Mouse (Mus musculus) brain, adult 2 months (tissue): ENCODE data around the gene Tmsb15l.
"Not testable (repeated sequence)": the region's sequence is repeated elsewhere in the genome, so short reads cannot be mapped to it uniquely, and the experiment has no call there.

ENCODE experiments used
- DNase-seq: peaks from one replicate; pipeline ENCODE4 v3.0.0; 2011; ENCODE audit warnings: low read depth, low spot score

Gene Tmsb15l

GRCm38 (mm10) chrX:136976424-136977084, at the start of gene Tmsb15l, which contains the start of gene Tmsb15b1:
TSS of gene Tmsb15l (minus strand) at chrX:136976869.
TSS of gene Tmsb15b1 (minus strand) at chrX:136976874.
- peak; percentile 95 for DNase-seq

DNA sequence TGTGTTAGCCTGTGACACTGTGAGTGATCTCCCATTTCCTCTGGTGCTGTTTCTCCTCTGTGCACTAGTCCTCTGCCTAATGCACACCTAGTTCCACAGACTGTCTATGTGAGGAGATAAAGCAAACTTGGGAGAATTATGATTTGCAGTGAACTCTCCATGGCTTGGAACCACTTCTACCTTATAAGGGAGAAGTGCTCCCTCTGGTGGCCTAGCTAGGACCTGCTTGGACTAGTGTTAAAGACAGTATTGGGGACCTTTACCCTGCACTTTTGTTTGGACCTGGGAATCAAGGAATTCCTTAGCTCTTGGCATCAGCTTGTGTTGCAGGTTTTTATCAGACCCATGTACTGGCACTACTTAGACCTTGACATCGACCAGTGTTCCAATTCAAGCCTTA, 42.6 kb upstream of the Tmsb15l start:
- peak; percentile 74 for DNase-seq

DNA sequence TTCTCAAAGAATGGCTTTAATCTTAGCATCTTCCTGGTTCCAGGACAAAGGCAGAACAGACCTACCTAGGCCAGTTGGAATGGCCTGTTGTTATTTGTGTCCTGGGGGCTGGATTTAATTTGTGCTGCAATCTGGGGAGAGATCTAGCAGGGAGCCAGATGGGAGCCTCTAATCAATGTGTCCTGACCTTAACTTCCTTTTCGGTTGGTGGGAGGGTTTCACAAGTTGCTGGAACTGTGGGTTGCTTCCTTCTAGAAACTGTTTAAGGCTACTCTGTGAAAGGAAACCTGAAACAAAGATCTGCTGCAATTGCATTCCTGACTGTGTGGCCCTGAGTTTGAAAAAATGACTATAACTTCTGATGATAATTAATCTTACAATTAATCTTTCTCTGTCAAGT, 41.0 kb upstream of the Tmsb15l start:
- no peak for DNase-seq

- DNase-seq = peak; percentile 89
Observed at GRCm38 (mm10) chrX:137015099-137015709, 38.5 kb upstream of the Tmsb15l start.

DNA sequence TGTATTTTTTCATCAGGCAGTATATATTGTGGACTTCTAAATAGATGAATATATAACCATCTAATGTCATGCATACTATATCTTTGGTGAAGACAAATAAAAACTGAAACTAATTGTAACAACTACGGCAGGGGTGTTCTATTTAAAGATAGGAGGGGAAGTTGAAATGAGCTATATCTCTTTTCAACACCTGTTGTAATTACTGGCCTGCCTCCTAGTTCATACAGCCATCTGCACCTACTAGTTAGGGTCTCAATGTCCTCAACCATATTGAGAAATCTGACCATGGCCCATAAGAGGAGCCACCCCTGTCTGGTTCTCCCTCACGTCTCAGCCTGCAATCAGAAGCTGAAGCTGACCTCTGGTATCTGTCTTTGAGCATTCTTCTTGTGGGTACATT, 19.6 kb upstream of the Tmsb15l start:
- no peak for DNase-seq

- peak; percentile 58 for DNase-seq
Observed at GRCm38 (mm10) chrX:136993641-136994040, 17.0 kb upstream of the Tmsb15l start.

- DNase-seq = peak; percentile 97
Observed at GRCm38 (mm10) chrX:136992978-136993547, 16.4 kb upstream of the Tmsb15l start, which contains the start of gene Zcchc18. TSS of gene Zcchc18 (plus strand) at chrX:136993155.

GRCm38 (mm10) chrX:136992191-136992965, 15.7 kb upstream of the Tmsb15l start:
- peak; percentile 62 for DNase-seq

DNA sequence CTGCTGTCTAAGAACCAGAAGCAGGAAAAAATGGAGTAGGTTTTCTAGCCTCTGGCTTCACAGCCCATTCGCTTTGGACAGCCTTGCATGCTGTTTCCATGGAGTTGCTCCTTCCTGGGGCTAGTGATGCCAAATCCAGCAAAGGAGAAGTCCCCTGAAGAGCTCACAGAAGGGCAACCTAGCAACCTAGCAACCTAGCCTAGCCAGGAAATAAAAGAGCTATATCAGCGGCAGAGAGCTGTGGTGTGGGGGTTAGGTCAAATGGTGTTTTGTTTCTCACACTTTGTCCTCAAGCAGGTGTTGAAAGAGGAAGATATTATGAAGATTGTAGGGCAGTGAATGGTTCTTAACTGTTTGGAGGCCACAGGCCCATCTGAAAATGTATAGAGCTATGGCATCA, 14.6 kb upstream of the Tmsb15l start:
- DNase-seq = no peak

GRCm38 (mm10) chrX:136986039-136986438, 9.4 kb upstream of the Tmsb15l start:
- DNase-seq = no peak

DNA sequence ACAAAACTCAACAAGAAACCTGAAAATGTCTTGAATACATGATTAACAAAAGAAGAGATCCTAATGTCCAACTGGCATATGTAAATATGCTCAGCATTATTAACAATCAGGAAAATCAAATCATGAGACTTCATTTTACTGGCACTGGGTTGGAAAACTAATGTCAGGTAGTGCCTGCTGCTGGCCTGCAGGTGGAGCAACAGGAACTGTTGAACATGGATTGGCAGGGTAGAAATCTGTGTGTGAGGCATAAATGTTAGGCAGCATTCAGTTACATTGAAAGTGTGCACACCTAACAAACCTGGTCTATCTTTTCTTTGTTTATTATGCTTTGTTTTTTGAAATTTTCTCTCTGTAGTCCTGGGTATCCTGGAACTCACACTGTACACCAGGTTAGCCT, 1.9 kb upstream of the Tmsb15l start:
- peak; percentile 59 for DNase-seq

DNA sequence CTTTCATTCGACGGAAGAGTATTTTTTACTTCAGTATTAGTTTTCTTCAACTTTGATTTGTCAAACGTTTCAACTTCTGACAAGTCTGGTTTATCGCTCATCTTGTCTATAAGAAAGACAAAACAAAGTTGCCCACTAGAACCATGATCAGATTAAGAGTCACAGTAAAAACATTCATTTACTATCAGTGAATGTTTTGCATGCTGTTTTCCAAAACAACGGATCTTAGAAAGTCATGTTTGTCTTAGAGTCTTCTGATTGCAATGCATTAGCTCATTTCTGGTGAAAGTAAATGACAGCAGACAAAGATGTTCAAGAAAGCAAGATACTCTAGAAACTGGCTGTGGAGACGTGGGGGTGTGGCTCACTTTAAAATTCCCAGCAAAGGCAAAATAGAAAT, 1.3 kb downstream of the Tmsb15l start, which contains the start of gene Tmsb15b2:
TSS of gene Tmsb15b2 (minus strand) at position 101 of the 400 bp plus-strand sequence.
- not testable (repeated sequence) for DNase-seq

GRCm38 (mm10) chrX:136959688-136960087, 17.0 kb downstream of the Tmsb15l start:
- DNase-seq = peak; percentile 42

- DNase-seq = not testable (repeated sequence)
Observed at GRCm38 (mm10) chrX:136958300-136958699, 18.4 kb downstream of the Tmsb15l start.

DNA sequence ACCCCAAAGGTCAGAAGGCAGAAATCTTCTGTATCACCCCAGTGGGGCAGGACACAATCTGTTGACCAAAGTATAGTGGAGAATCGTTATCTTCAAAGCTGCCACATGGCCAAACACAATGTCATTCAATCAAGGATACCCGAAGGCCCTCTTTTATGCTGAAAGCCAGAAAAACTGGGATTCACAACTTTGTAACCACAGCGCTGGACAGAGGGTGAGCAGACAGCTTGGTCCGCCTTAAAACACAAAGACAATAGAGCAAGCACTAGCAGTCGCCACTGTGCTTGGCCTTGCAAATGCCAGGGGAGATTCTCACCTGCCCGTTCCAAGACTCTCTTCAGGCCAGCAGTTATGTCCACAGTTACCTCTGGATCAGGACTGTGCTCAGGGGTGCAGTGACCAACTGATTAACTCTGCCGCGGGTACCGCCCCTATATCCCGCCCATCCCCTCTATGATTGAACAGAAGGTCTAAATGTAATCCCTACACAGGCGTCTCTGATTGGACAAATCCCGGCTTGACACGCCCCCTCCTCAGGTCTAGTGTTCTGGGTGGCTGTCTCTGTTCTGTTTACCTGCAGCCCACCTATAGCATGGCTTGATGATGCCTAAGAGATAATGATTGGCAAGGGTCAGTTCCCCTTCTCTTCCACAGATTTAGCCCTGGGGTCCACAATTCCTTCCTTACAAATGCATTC, 18.9 kb downstream of the Tmsb15l start:
- peak; percentile 89 for DNase-seq

DNA sequence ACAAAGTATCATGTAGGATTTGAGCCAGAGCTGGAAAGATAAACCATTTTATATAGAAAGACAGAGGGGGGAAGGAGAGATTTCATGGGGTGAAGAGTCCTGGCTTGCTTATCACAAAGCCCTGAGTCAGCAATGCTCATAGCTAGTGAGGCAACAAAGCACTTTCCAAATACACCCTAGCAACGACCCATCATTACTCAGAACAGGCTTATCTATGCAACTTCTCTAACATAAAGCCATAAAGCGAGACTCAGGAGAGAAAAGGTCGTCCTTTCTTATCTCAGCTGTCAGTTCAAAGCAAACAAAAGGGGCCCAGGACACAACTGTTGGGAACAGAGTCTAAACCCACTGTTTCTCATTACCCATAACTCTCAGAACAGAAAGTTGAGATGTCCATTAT, 38.7 kb downstream of the Tmsb15l start:
- DNase-seq = no peak

DNA sequence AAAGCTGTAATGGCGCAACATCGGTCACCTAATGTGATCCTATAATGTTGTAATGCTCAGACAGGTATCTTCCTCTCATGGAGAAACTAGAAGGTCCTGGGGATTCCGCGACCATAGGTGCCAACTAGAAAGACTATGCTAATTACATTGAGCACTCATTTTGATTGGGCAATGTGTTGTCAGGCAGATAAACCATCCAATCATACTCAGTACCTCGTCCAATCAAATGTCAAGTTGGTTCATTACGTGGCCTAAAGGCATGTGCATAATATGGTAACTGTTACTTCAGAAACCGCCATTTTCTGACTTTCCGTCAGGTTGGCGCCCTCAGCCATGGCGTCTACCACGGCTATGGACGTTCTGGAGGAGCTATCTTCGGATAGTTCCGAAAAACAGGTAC, 49.6 kb downstream of the Tmsb15l start, which contains the start of gene H2bfm:
TSS of gene H2bfm (plus strand) at position 295 of the 400 bp plus-strand sequence.
- no peak for DNase-seq

GRCm38 (mm10) chrX:136925863-136926262, 50.8 kb downstream of the Tmsb15l start:
- no peak for DNase-seq
